In the genomic region with DNA sequence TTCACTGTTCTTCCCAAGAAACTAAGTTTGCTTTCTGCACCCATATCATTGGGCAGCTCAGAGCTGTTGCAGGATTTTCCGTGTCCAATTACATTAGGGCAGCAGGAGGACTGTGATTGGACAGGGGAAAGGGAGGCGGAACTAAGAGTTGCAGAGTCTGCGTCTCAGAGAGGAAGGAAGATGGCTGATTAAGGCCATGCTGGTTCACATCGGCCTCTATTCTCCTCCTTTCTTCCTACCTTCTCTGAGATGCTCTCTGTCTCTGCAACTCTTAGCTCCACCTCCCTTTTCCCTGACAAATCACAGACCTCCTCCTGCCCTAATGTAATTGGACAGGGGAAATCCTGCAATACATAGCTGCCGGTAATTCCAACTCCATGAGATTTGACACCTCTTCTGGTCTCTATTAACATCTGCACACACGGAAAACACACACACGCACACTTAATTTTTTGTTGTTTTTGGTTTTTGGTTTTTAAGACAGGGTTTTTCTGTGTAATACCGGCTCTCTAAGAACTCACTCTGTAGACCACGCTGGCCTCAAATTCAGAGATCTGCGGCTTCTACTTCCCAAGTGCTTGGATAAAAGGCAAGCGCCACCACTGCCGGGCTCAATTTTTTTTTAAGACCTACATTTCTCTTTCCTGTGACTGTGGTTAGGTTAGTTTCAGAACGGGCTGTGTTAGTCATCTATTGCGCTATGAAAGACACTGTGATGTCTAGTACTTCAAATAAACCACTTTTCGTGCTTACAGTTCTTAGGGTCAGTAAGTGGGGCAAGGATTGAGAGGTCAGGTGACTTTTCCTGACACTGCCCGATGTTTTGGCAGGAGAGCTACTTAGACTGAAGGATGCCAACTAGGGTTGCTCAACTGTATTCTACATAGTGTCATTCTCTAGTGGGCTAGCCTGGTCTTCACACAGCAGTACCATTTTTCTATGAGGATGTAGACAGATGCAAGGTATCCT, we compare ENCODE assay signal across 17 mouse cellular contexts.
DNase-seq lines count a peak whose midpoint lies in the region; ATAC-seq lines count a peak whose summit lies in the region.
"Had no signal": no experiment of that assay in that cellular context is flagged by ENCODE, and none has a peak within 500 bp of the region (broad histone marks: within the 10 kb centered on the region; RNA-seq: fewer than 3 reads in every experiment).

No protein-coding gene starts in this region.

- no peak overlapping the region for H3K27ac ChIP-seq in forebrain, embryonic 10.5 days
- H3K27ac ChIP-seq: hindbrain, embryonic 12.5 days; kidney, postnatal 0 days; limb, embryonic 15.5 days; midbrain, embryonic 13.5 days had no signal

- H3K4me1 ChIP-seq in forebrain, embryonic 10.5 days, result peaks cover 5% of the 10 kb centered on the region; the same call in 1 of the 2 replicates
- H3K4me1 ChIP-seq: midbrain, embryonic 13.5 days had no signal

- WGBS in forebrain, embryonic 10.5 days, result 91% methylated on average over 16 of the region's 16 CpGs

- peak; percentile 54 for ATAC-seq in common myeloid progenitor, adult 5-6 weeks (replicated peaks; ENCODE audit: low read depth, poor library complexity, severe bottlenecking)
- ATAC-seq: intestine, embryonic 16.5 days; liver, postnatal 0 days; midbrain, embryonic 13.5 days had no signal

- no peaks in the 10 kb centered on the region for H3K27me3 ChIP-seq in splenic B cell, adult 2 months (ENCODE audit: control insufficient read depth, insufficient read depth, low read length, poor library complexity, severe bottlenecking)
- H3K27me3 ChIP-seq in forebrain, embryonic 10.5 days (ENCODE audit: poor library complexity, severe bottlenecking), result no peaks in the 10 kb centered on the region
- H3K27me3 ChIP-seq: hindbrain, embryonic 12.5 days; limb, embryonic 15.5 days; midbrain, embryonic 13.5 days had no signal

- peak; percentile 17 for DNase-seq in testis, postnatal 14 days (ENCODE audit: low spot score)
- no peak for DNase-seq in testis, postnatal 10 days (ENCODE audit: low spot score)
- peak; percentile 29 for DNase-seq in splenic B cell, adult 2 months (ENCODE audit: low read depth, low spot score)
- DNase-seq in forebrain, embryonic 10.5 days (ENCODE audit: extremely low spot score, low spot score), result no peak
- no peak for DNase-seq in embryo, embryonic 9.5 days (ENCODE audit: extremely low spot score)
- no peak for DNase-seq in adrenal gland, adult 2 months
- DNase-seq: adrenal gland, adult 8-10 months; cerebellum, adult 2 months; liver, postnatal 0 days; lung, postnatal 4 days had no signal

- H3K4me3 ChIP-seq in forebrain, embryonic 10.5 days, result no peak overlapping the region
- H3K4me3 ChIP-seq: erythroblast, embryonic 14.5 days; hindbrain, embryonic 12.5 days; limb, embryonic 15.5 days; midbrain, embryonic 13.5 days had no signal

- no peaks in the 10 kb centered on the region for H3K9me3 ChIP-seq in forebrain, embryonic 10.5 days
- H3K9me3 ChIP-seq: hindbrain, embryonic 12.5 days; limb, embryonic 15.5 days; midbrain, embryonic 13.5 days had no signal

- H3K36me3 ChIP-seq in splenic B cell, adult 2 months (ENCODE audit: control insufficient read depth, insufficient read depth, low read length, poor library complexity, severe bottlenecking), result no peaks in the 10 kb centered on the region
- no peaks in the 10 kb centered on the region for H3K36me3 ChIP-seq in forebrain, embryonic 10.5 days (replicated peaks)
- H3K36me3 ChIP-seq: hindbrain, embryonic 12.5 days; limb, embryonic 15.5 days; midbrain, embryonic 13.5 days had no signal

Comparison
In these comparisons a context has a peak if more than half of its experiments do, and no peak if none do; other contexts are left out.
1. DNase-seq: peak in testis, postnatal 14 days (single experiment) and splenic B cell, adult 2 months (single experiment); none in testis, postnatal 10 days (single experiment), forebrain, embryonic 10.5 days (single experiment), embryo, embryonic 9.5 days (single experiment) and adrenal gland, adult 2 months (single experiment).